Mouse (Mus musculus) limb, embryonic 11.5 days (tissue): ENCODE measurements around the gene Usp37. TPM values are rescaled to one million over a fixed set of nuclear protein-coding genes. Genes with fewer than 3 reads are reported as not detected.

Experiments
- ATAC-seq: fragments of 200-750 bp; cut with Nextera tagmentation; 2 replicates; pipeline ENCODE4 v1.8.0; 2017; ENCODE audit warnings: low read depth; ENCODE audit not compliant: insufficient number of reproducible peaks, low FRiP score, low TSS enrichment
- DNase-seq: peaks from one replicate; pipeline ENCODE4 v3.0.0-alpha.2; 2015; ENCODE audit warnings: low spot score
- H3K27ac ChIP-seq: fragments of 300-500 bp; sonication (generic); replicated peaks from 2 replicates; pipeline ENCODE4 v1.5.1; 2014; ENCODE audit warnings: low read depth, mild to moderate bottlenecking, low read length
- H3K27me3 ChIP-seq: fragments of 300-500 bp; sonication (generic); 2 replicates; pipeline ENCODE4 v1.6.1; 2014; ENCODE audit warnings: mild to moderate bottlenecking, low read length, mixed read lengths; ENCODE audit not compliant: control insufficient read depth, insufficient read depth
- H3K36me3 ChIP-seq: fragments of 300-500 bp; sonication (generic); 2 replicates; pipeline ENCODE4 v1.6.1; 2014; ENCODE audit warnings: mild to moderate bottlenecking, low read length, moderate library complexity, mixed read lengths; ENCODE audit not compliant: control insufficient read depth, insufficient read depth
- H3K4me1 ChIP-seq: fragments of 300-500 bp; sonication (generic); 2 replicates; pipeline ENCODE4 v1.6.1; 2014; ENCODE audit warnings: low read length, mixed read lengths; ENCODE audit not compliant: control insufficient read depth, insufficient read depth
- H3K4me2 ChIP-seq: fragments of 300-500 bp; sonication (generic); 2 replicates; pipeline ENCODE4 v1.6.1; 2014; ENCODE audit warnings: low read depth, mild to moderate bottlenecking, moderate library complexity; ENCODE audit not compliant: severe bottlenecking
- H3K4me3 ChIP-seq: fragments of 300-500 bp; sonication (generic); 2 replicates; pipeline ENCODE4 v1.5.1; 2014; ENCODE audit warnings: low read depth, low read length
- H3K9ac ChIP-seq: fragments of 300-500 bp; sonication (generic); 2 replicates; pipeline ENCODE4 v1.6.1; 2014; ENCODE audit warnings: mild to moderate bottlenecking, low read length
- H3K9me3 ChIP-seq: fragments of 300-500 bp; sonication (generic); 2 replicates; pipeline ENCODE4 v1.6.1; 2016; ENCODE audit warnings: low read length; ENCODE audit not compliant: control insufficient read depth
- WGBS: fragments of 180-500 bp; shearing (Covaris S2); extraction: QIAGEN DNeasy Blood & Tissue Kit; methylation state at CpG from one replicate; pipeline ENCODE4 v1.1.7; 2014; 5-methylcytosine and 5-hydroxymethylcytosine counted together
- polyA plus RNA-seq: library from polyadenylated mRNA; unstranded; fragments of >200 nt; fragmentation: Nextera tagmentation; extraction: Ambion mirVana; gene quantifications from 2 replicates; pipeline ENCODE4 v1.2.1, GENCODE M21; 2014

Gene Usp37
- 46.4 and 52.2 TPM in 2 replicates for polyA plus RNA-seq

- H3K36me3 ChIP-seq, result no peaks in the 10 kb centered on the region
- DNase-seq, result no peak
- H3K9ac ChIP-seq, result no peak within 1 kb of the TSS
- H3K4me2 ChIP-seq, result no peak within 1 kb of the TSS
- no peak within 1 kb of the TSS for H3K4me3 ChIP-seq
- no peak for ATAC-seq
- no peaks in the 10 kb centered on the region for H3K4me1 ChIP-seq
- 88% methylated on average over 4 of the region's 4 CpGs for WGBS
- H3K27ac ChIP-seq, result no peak within 1 kb of the TSS
- no peaks in the 10 kb centered on the region for H3K27me3 ChIP-seq
- H3K9me3 ChIP-seq, result no peaks in the 10 kb centered on the region
Observed at GRCm38 (mm10) chr1:74544184-74544583, at the start of gene Usp37. TSS of gene Usp37 (minus strand) at chr1:74544284.

- peak within 1 kb of the TSS; percentile 85 for H3K9ac ChIP-seq
- H3K4me3 ChIP-seq, result peak within 1 kb of the TSS; percentile 84
- H3K9me3 ChIP-seq, result no peaks in the 10 kb centered on the region
- ATAC-seq (peak; percentile 99), DNase-seq (peak; percentile 99)
- peak within 1 kb of the TSS; percentile 50; the same call in 1 of the 2 replicates for H3K27ac ChIP-seq
- peaks cover 3% of the 10 kb centered on the region; the same call in 1 of the 2 replicates for H3K36me3 ChIP-seq
- peaks cover 12% of the 10 kb centered on the region; the same call in 1 of the 2 replicates for H3K4me1 ChIP-seq
- peak within 1 kb of the TSS; percentile 89 for H3K4me2 ChIP-seq
- no peaks in the 10 kb centered on the region for H3K27me3 ChIP-seq
- WGBS, result 0% methylated on average over 45 of the region's 48 CpGs
Observed at GRCm38 (mm10) chr1:74587773-74588445, 43.8 kb upstream of the Usp37 start, which contains the start of the genes Zfp142 and Bcs1l. TSS of gene Zfp142 (minus strand) at chr1:74588246. TSS of gene Bcs1l (plus strand) at chr1:74588289.

- peak overlapping the region; percentile 89 for H3K4me2 ChIP-seq
- ATAC-seq (no peak), DNase-seq (no peak)
- peaks cover 3% of the 10 kb centered on the region; the same call in 1 of the 2 replicates for H3K36me3 ChIP-seq
- WGBS, result under 1% methylated on average over 24 of the region's 24 CpGs
- H3K27me3 ChIP-seq, result no peaks in the 10 kb centered on the region
- H3K27ac ChIP-seq, result peak overlapping the region; percentile 50; the same call in 1 of the 2 replicates
- peak overlapping the region; percentile 84 for H3K4me3 ChIP-seq
- H3K9me3 ChIP-seq, result no peaks in the 10 kb centered on the region
- H3K9ac ChIP-seq, result peak overlapping the region; percentile 85
- H3K4me1 ChIP-seq, result peaks cover 12% of the 10 kb centered on the region; the same call in 1 of the 2 replicates
Observed at GRCm38 (mm10) chr1:74587233-74587772, 43.2 kb upstream of the Usp37 start.

GRCm38 (mm10) chr1:74584616-74585398 is 40.7 kb upstream of the Usp37 start:
- Histone ChIP-seq H3K36me3 (peaks cover 3% of the 10 kb centered on the region; the same call in 1 of the 2 replicates), H3K27ac (no peak overlapping the region)

GRCm38 (mm10) chr1:74582621-74583020 is 38.5 kb upstream of the Usp37 start:
- H3K4me2 ChIP-seq, result no peak overlapping the region
- WGBS, result 81% methylated on average over 3 of the region's 3 CpGs
- no peak overlapping the region for H3K27ac ChIP-seq
- H3K27me3 ChIP-seq, result no peaks in the 10 kb centered on the region
- H3K9ac ChIP-seq, result no peak overlapping the region
- DNase-seq, result no peak
- peaks cover 6% of the 10 kb centered on the region; the same call in 1 of the 2 replicates for H3K36me3 ChIP-seq
- no peaks in the 10 kb centered on the region for H3K9me3 ChIP-seq
- no peak overlapping the region for H3K4me3 ChIP-seq
- ATAC-seq, result no peak
- H3K4me1 ChIP-seq, result peaks cover 8% of the 10 kb centered on the region; the same call in 1 of the 2 replicates

More at GRCm38 (mm10) chr1:74584616-74585398, 40.7 kb upstream of the Usp37 start:
- Histone ChIP-seq H3K9me3 (no peaks in the 10 kb centered on the region), H3K4me3 (no peak overlapping the region), H3K9ac (no peak overlapping the region), H3K4me1 (peaks cover 12% of the 10 kb centered on the region; the same call in 1 of the 2 replicates), H3K27me3 (no peaks in the 10 kb centered on the region), H3K4me2 (no peak overlapping the region)
- ATAC-seq (no peak), DNase-seq (no peak)
- 93% methylated on average over 3 of the region's 3 CpGs for WGBS

- Histone ChIP-seq H3K4me3 (no peak overlapping the region), H3K27me3 (no peaks in the 10 kb centered on the region), H3K4me1 (no peaks in the 10 kb centered on the region), H3K9me3 (no peaks in the 10 kb centered on the region), H3K27ac (no peak overlapping the region), H3K36me3 (peaks cover 52% of the 10 kb centered on the region), H3K4me2 (no peak overlapping the region), H3K9ac (no peak overlapping the region)
- no peak for DNase-seq
- no peak for ATAC-seq
- WGBS, result 92% methylated on average over 29 of the region's 29 CpGs
Observed at GRCm38 (mm10) chr1:74569739-74570719, 25.9 kb upstream of the Usp37 start.

- H3K4me2 ChIP-seq, result no peak overlapping the region
- H3K4me3 ChIP-seq, result no peak overlapping the region
- H3K36me3 ChIP-seq, result peaks cover 24% of the 10 kb centered on the region
- ATAC-seq (no peak), DNase-seq (no peak)
- 98% methylated on average over 6 of the region's 6 CpGs for WGBS
- no peak overlapping the region for H3K9ac ChIP-seq
- no peaks in the 10 kb centered on the region for H3K9me3 ChIP-seq
- no peaks in the 10 kb centered on the region for H3K4me1 ChIP-seq
- H3K27me3 ChIP-seq, result no peaks in the 10 kb centered on the region
- no peak overlapping the region for H3K27ac ChIP-seq
Observed at GRCm38 (mm10) chr1:74565834-74566233, 21.8 kb upstream of the Usp37 start.
